Mouse (Mus musculus) spleen, postnatal 14 days (tissue): ENCODE measurements around the gene Elmod3.

ENCODE experiments used
- DNase-seq, 2 experiments: peaks; one replicate each; pipeline ENCODE4 v3.0.0; 2021 to 2022; ENCODE audit warnings: low spot score in 2 of 2

Elmod3 gene

DNA sequence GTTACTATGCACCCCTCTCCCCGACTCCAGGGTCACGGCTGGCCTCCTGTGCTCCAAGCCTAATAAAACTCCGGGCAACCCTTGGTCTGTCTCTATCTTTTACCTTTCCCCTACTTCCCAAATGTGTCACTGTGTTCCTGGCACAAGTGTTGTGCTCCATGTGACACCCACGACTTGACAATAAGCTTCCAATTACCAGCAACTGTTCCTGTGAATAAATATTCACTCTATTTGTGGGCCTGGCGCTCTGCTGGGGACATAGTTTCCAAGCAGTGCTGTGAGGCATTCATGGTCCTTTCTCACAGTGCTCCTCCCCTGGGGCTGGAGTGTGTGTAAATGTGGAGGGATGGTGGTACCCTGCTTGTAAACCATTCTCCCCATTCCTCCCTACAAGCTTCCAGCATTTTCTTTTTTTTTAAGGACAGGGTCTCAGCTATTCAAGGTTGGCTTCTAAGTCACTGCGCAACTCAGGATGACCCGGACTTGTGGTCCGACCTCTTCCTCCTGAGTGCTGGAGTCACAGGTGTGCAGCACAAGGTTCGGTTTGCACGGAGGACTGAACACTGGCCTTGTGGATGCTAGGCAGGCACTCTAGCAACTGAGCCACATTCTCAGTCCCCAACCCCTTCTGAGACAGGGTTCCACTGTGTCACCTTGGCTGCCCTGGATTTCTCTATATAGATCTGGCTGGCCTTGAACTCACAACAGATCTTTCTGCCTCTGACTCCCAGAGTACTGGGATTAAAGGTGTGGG lies 27.4 kb downstream of the Elmod3 start:
- no peak for DNase-seq

DNA sequence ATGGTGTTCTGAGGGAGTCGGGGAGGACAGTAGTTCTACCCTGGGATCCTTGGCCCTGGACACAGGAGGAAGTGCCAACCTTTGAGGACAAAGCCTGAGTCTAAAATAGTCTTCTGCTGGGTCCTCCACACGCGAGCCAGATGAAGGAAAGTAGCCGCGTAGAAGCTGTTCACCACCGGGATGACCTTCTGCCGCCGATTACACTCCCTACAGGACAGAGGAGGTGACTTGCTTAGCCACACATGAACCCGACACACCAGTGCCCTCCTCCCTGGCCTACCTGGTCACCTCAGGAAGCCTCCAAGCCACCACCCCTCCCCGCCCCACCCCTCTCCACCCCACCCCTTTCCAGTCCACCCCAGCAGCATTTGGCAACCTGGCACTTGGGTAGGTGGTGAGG lies 29.5 kb downstream of the Elmod3 start:
- DNase-seq = no peak

- DNase-seq = no peak
Measured at GRCm38 (mm10) chr6:72567508-72567907, 30.7 kb downstream of the Elmod3 start.

DNA sequence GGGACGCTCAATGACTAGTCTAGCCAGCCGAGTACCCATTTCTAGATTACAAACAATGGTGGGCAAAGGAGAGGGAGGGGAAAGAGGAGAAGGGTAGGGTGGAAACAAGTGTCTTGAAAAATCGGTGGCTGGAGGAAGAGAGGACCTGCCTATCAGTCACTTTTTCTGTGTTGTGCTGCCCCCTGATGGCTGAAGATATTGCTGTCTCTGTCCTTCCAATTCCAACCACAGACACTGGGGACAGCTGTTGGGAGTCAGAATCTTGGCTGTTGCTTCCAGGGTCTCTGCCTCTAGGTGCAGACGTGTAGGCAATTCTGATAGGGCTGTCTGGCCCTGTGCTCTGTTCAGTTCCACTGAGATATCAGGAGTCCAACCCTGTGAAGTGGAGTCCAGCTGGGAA lies 32.2 kb downstream of the Elmod3 start:
- DNase-seq = peak; percentile 53 to 78

DNA sequence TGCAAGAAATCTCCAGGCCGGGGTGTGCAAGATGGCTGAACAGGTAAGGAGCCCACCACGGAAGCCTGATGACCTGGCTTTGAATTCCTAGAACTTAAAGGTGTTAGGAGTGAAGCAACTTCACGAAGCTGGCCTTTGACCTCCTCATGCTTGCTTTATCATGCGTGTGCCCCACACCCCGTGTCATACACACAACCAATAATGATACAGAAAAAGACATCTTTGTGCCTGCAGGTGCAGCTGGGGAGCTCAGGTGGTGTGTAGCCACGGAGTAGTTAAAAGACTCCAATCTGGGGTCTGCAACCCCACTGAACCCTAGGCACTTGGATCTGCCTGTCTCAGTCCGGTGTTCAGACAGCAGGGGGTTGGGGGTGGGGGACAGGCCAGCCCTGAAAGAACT lies 32.7 kb downstream of the Elmod3 start:
- no peak for DNase-seq

- DNase-seq = no peak
Measured at GRCm38 (mm10) chr6:72562894-72563293, 35.3 kb downstream of the Elmod3 start.

DNA sequence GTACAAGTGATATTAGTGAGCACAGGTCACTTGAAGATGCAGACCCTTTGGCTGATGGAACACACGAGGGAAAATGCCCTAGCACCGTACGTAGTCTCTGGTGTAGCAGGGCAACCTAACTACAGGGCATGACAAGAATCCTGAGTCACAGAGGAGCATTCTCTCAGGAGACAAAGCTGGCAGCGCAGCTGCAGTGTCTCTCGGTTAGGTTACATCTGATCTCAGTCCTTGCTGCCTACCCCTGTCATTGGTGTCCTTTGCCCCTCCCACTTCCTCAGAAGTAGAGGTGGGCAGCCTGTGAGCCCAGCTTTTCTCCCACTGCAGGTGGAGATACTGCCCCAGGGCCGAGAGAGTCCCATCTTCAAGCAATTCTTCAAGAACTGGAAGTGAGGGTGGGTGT lies 35.7 kb downstream of the Elmod3 start:
- no peak for DNase-seq

DNA sequence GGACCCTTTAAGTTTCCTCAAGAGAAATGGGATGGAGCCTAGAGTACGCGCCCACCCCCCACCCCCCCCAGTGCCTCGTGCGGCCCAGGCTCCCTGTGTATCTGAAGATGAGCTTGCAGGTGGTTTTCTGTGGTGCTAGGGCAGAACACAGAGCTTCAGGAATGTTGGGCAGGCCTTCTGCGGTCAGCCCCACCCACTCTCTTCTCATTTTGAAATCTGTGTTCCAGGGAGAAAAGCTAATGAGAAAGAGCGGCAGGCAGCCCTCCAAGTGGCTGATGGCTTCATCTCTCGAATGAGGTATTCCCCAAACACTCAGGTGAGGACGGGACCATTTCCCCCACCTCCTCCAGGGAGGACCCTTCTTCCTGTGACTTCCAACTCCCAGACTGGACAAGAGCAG lies 37.4 kb downstream of the Elmod3 start:
- DNase-seq = no peak

GRCm38 (mm10) chr6:72553079-72553412 lies 45.2 kb downstream of the Elmod3 start:
- DNase-seq = no peak

GRCm38 (mm10) chr6:72552171-72553078 lies 45.8 kb downstream of the Elmod3 start:
- no peak for DNase-seq

GRCm38 (mm10) chr6:72550503-72551100 lies 47.6 kb downstream of the Elmod3 start:
- no peak for DNase-seq

- DNase-seq = no peak
Measured at GRCm38 (mm10) chr6:72550025-72550424, 48.2 kb downstream of the Elmod3 start.

- DNase-seq = peak; percentile 41 to 47
Measured at GRCm38 (mm10) chr6:72549041-72549580, 49.1 kb downstream of the Elmod3 start.

DNA sequence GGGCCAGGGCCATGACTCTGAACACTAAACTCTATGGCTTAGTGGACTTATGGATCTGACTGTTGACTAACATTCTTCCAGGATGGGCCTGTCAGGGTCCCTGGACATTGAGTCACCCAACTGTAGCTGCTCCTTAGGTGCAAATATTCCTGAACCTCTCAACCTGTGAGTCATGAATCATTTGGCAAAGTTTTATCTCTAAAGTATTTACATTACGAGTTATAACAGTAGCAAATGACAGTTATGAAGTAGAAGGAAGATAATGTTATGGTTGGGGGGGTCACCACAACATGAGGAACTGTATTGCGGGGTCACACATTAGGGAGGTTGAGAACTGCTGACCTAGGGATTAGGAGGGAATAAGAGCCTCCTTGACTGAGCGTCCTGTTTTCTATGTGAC lies 50.4 kb downstream of the Elmod3 start:
- no peak for DNase-seq

- no peak for DNase-seq
Measured at GRCm38 (mm10) chr6:72547121-72547520, 51.1 kb downstream of the Elmod3 start.

- DNase-seq = no peak
Measured at GRCm38 (mm10) chr6:72545377-72545776, 52.8 kb downstream of the Elmod3 start.

- peak in 1 of 2 experiments; percentile 41 for DNase-seq
Measured at GRCm38 (mm10) chr6:72544283-72544987, 53.8 kb downstream of the Elmod3 start, which contains the start of gene Capg. TSS of gene Capg (plus strand) at chr6:72544391.

DNA sequence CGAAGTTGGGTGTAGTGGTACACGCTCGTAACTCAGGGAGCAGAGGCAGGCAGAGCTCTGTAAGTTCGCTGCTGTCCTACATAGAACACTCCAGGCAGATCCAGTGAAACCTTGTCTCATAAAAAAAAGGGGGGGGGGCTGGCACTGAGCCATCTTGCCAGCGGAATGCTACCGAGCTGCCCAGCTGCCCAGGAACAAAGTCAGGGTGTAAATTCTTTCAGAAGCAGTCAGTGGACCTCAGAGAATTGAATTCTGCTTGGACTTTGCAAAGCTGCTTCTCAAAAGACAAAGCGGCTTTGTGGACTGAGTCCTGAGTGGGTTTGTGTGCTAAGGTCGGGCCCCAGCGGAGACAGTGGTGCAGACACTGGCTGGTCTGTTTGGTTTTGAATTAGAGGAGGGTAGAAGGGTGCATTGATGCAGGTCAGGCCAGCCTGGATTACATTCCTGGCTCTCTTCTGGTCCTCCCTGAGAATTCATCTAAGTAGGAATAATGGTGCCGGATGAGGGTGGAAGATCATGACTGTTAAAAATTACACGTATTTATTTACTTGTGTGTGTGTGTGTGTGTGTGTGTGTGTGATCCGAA lies 54.9 kb downstream of the Elmod3 start:
- DNase-seq = no peak

DNA sequence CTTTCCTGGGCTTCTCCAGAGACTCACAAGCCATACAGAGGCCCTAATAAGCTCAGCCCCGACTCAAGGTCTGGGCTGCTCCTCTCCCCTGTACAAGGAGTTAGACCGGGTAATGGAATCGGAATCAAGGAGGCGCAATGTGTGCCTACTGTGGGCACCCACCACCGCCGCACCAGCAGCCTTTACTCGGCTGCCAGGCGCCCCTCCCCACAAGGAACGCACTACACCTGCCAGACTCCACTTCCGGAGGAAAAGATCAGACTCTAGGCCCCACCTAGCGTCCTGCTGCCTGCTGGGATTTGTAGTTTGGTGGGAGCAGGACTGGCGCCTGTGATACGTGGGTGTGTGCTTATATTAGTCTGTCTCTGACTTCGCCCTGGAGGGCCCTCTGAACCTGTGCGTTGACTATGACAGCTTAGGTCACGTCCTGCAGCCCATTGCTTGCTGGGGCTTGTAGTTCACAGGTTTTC lies 59.6 kb downstream of the Elmod3 start:
- DNase-seq = peak; percentile 59 to 73

- DNase-seq = no peak
Measured at GRCm38 (mm10) chr6:72537998-72538500, 60.2 kb downstream of the Elmod3 start.

GRCm38 (mm10) chr6:72535165-72535564 lies 63.0 kb downstream of the Elmod3 start:
- DNase-seq = peak; percentile 75 to 83
